Mouse (Mus musculus) ES-Bruce4 (cell line): ENCODE data around the gene Yif1b. TPM values are rescaled to one million over a fixed set of nuclear protein-coding genes. Genes with fewer than 3 reads are reported as not detected.
A peak's percentile ranks its signal among the peaks of the same experiment; 100 is the strongest.

ENCODE experiments used
- H3K27ac ChIP-seq: 2 replicates; pipeline ENCODE4 v1.5.1; 2012; ENCODE audit warnings: low read length, inconsistent platforms; ENCODE audit not compliant: insufficient read depth
- H3K27me3 ChIP-seq: 2 replicates; pipeline ENCODE4 v1.6.1; 2012; ENCODE audit warnings: mild to moderate bottlenecking, low read length, inconsistent platforms; ENCODE audit not compliant: control insufficient read depth, poor library complexity, insufficient read depth, severe bottlenecking
- H3K36me3 ChIP-seq: 2 replicates; pipeline ENCODE4 v1.6.1; 2012; ENCODE audit warnings: inconsistent platforms, mild to moderate bottlenecking, low read length, moderate library complexity; ENCODE audit not compliant: control insufficient read depth, poor library complexity, insufficient read depth, severe bottlenecking
- H3K4me1 ChIP-seq: one replicate; pipeline ENCODE4 v1.8.1; 2011; ENCODE audit warnings: low read length; ENCODE audit not compliant: control insufficient read depth, insufficient read depth
- H3K4me3 ChIP-seq: 2 replicates; pipeline ENCODE4 v1.5.1; 2011; ENCODE audit warnings: low read depth, mild to moderate bottlenecking, low read length
- H3K9ac ChIP-seq: 2 replicates; pipeline ENCODE4 v1.6.1; 2012; ENCODE audit warnings: low read depth, mild to moderate bottlenecking, inconsistent platforms; ENCODE audit not compliant: poor library complexity, severe bottlenecking
- H3K9me3 ChIP-seq: replicated peaks from 2 replicates; pipeline ENCODE4 v1.6.1; 2012; ENCODE audit warnings: mild to moderate bottlenecking, low read length, inconsistent platforms; ENCODE audit not compliant: control insufficient read depth, poor library complexity, insufficient read depth, severe bottlenecking
- CTCF ChIP-seq: IDR thresholded peaks from one replicate; pipeline ENCODE4 v1.8.1; 2011; ENCODE audit warnings: low read depth, low read length
- EP300 ChIP-seq: IDR thresholded peaks from 2 replicates; pipeline ENCODE4 v1.6.1; 2011; ENCODE audit warnings: low read depth, low read length; ENCODE audit not compliant: insufficient read depth
- POLR2A ChIP-seq: IDR thresholded peaks from one replicate; pipeline ENCODE4 v1.8.1; 2011; ENCODE audit warnings: low read length; ENCODE audit not compliant: insufficient read depth
- polyA plus RNA-seq: library from polyadenylated mRNA; stranded (reverse); fragments of >200 nt; gene quantifications from 2 replicates; pipeline ENCODE4 v1.2.4, GENCODE M21; 2011; ENCODE audit warnings: low read depth; ENCODE audit not compliant: missing spikeins, insufficient read depth, insufficient read length

Gene Yif1b
- polyA plus RNA-seq, 1 experiment = 55.2 TPM

GRCm38 (mm10) chr7:29263831-29264230 lies 25.7 kb downstream of the Yif1b start:
- Histone ChIP-seq H3K36me3 (peaks cover 7% of the 10 kb centered on the region), H3K4me1 (no peaks in the 10 kb centered on the region), H3K27ac (no peak overlapping the region), H3K4me3 (no peak overlapping the region), H3K27me3 (no peaks in the 10 kb centered on the region), H3K9me3 (no peaks in the 10 kb centered on the region), H3K9ac (no peak overlapping the region)
- no peak for TF ChIP-seq CTCF
- no peak for TF ChIP-seq EP300
- TF ChIP-seq POLR2A = no peak

- H3K4me1 ChIP-seq = no peaks in the 10 kb centered on the region
- H3K27ac ChIP-seq = no peak overlapping the region
- H3K9ac ChIP-seq = no peak overlapping the region
- H3K27me3 ChIP-seq = no peaks in the 10 kb centered on the region
- H3K4me3 ChIP-seq = no peak overlapping the region
- TF ChIP-seq EP300 = no peak
- TF ChIP-seq CTCF = no peak
- no peak for TF ChIP-seq POLR2A
- no peaks in the 10 kb centered on the region for H3K9me3 ChIP-seq
- H3K36me3 ChIP-seq = peaks cover 7% of the 10 kb centered on the region
Measured at GRCm38 (mm10) chr7:29265636-29266035, 27.5 kb downstream of the Yif1b start.

DNA sequence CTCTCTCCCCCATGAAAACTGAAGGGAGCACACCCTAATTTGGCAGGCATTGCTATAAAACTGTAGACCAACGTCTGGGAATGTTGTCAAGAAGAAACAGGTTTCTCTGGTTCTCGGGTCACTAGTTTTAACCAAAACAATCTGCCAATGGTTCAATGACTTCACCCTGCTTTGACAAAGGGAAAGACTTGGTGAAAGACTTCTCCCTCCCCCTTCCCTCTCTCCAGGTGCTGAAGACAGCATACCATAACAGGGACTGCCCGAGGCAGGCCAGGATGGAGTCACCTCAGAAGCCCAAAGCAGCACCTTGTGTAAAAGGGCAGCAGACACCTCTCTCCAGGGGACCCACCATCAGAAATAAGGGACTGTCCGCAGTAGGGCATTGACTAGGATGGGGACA lies 28.8 kb downstream of the Yif1b start:
- H3K27ac ChIP-seq = no peak overlapping the region
- TF ChIP-seq EP300 (0 out of 2 replicates have a peak, but pooled peaks have one; percentile 8), CTCF (no peak)
- peaks cover 2% of the 10 kb centered on the region for H3K4me1 ChIP-seq

DNA sequence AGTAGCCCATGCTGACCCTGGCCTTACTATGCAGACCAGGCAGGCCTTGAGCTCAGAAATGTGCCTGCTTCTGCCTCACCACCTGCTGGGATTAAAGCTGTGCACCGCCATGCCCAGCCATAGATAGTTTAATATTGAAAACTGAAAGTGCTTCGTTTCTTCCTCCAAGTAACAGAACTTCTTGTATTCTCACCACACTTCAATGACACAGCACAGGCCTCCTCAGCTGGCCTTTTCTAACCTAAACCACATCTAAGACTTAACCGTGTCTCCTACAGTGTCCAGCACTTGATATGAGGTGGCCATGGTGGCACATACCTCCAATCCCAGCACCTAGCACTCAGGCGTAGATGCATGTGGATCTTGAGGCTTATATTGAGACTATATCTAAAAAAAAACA lies 32.3 kb downstream of the Yif1b start:
- Histone ChIP-seq H3K27ac (no peak overlapping the region), H3K4me3 (no peak overlapping the region), H3K9ac (no peak overlapping the region), H3K4me1 (peaks cover 2% of the 10 kb centered on the region), H3K9me3 (no peaks in the 10 kb centered on the region), H3K36me3 (no peaks in the 10 kb centered on the region), H3K27me3 (no peaks in the 10 kb centered on the region)
- TF ChIP-seq CTCF = no peak
- TF ChIP-seq EP300 = no peak
- no peak for TF ChIP-seq POLR2A

More for the DNA sequence above, 28.8 kb downstream of the Yif1b start:
- H3K9ac ChIP-seq = no peak overlapping the region
- H3K4me3 ChIP-seq = no peak overlapping the region
- H3K27me3 ChIP-seq = no peaks in the 10 kb centered on the region
- H3K9me3 ChIP-seq = no peaks in the 10 kb centered on the region
- H3K36me3 ChIP-seq = peaks cover 7% of the 10 kb centered on the region

GRCm38 (mm10) chr7:29271687-29272465 lies 33.7 kb downstream of the Yif1b start:
- H3K27ac ChIP-seq = no peak overlapping the region
- H3K9ac ChIP-seq = no peak overlapping the region

GRCm38 (mm10) chr7:29276715-29277114 lies 38.6 kb downstream of the Yif1b start:
- TF ChIP-seq CTCF (no peak), POLR2A (no peak), EP300 (no peak)
- peaks cover 2% of the 10 kb centered on the region for H3K4me1 ChIP-seq
- no peak overlapping the region for H3K9ac ChIP-seq
- H3K27me3 ChIP-seq = no peaks in the 10 kb centered on the region
- H3K27ac ChIP-seq = no peak overlapping the region
- no peak overlapping the region for H3K4me3 ChIP-seq
- H3K36me3 ChIP-seq = peaks cover 14% of the 10 kb centered on the region
- no peaks in the 10 kb centered on the region for H3K9me3 ChIP-seq

More at GRCm38 (mm10) chr7:29271687-29272465, 33.7 kb downstream of the Yif1b start:
- no peak for TF ChIP-seq POLR2A
- no peak for TF ChIP-seq EP300
- TF ChIP-seq CTCF = no peak
- Histone ChIP-seq H3K9me3 (no peaks in the 10 kb centered on the region), H3K27me3 (no peaks in the 10 kb centered on the region), H3K4me1 (peaks cover 3% of the 10 kb centered on the region), H3K36me3 (peaks cover 4% of the 10 kb centered on the region; the same call in 1 of the 2 replicates), H3K4me3 (no peak overlapping the region)
